Mouse (Mus musculus) MEL (cell line): ENCODE data around the gene Wnt10b.

Source experiments
- CTCF ChIP-seq, 3 experiments: IDR thresholded peaks in 2 of 3; conservative IDR thresholded peaks in 1 of 3; 2 replicates each; pipeline ENCODE4 v1.5.1; 2011 to 2012; ENCODE audit warnings: low read length in 3 of 3, low read depth in 2 of 3, mild to moderate bottlenecking in 2 of 3, improper control_type of control experiment in 1 of 3, inconsistent platforms in 1 of 3, mixed read lengths in 1 of 3, moderate library complexity in 1 of 3; ENCODE audit not compliant: control insufficient read depth in 1 of 3, insufficient read depth in 1 of 3, poor library complexity in 1 of 3, severe bottlenecking in 1 of 3
- E2F4 ChIP-seq: IDR thresholded peaks from 2 replicates; pipeline ENCODE4 v1.6.1; 2011; ENCODE audit warnings: low read depth, low read length, improper control_type of control experiment, borderline replicate concordance
- ETS1 ChIP-seq: IDR thresholded peaks from 2 replicates; pipeline ENCODE4 v1.6.1; 2012; ENCODE audit warnings: low read depth, mild to moderate bottlenecking, inconsistent platforms, low read length, improper control_type of control experiment, moderate library complexity
- HCFC1 ChIP-seq: IDR thresholded peaks from 2 replicates; pipeline ENCODE4 v1.6.1; 2012; ENCODE audit warnings: low read depth, mild to moderate bottlenecking, inconsistent platforms, low read length, improper control_type of control experiment, moderate library complexity
- MAFK ChIP-seq: IDR thresholded peaks from 2 replicates; pipeline ENCODE4 v1.6.1; 2011; ENCODE audit warnings: low read depth, mild to moderate bottlenecking, low read length, improper control_type of control experiment, borderline replicate concordance
- RAD21 ChIP-seq: IDR thresholded peaks from 2 replicates; pipeline ENCODE4 v1.6.1; 2011; ENCODE audit warnings: mild to moderate bottlenecking, low read depth, low read length, improper control_type of control experiment

GRCm38 (mm10) chr15:98729791-98730545 is 48.0 kb downstream of the Wnt10b start:
- TF ChIP-seq HCFC1 (no peak), CTCF (IDR thresholded peaks at IDR 0.05 in 2 of 3, conservative IDR thresholded peaks at IDR 0.05 in 1 of 3; ENCODE audit: control insufficient read depth in 1 of 3, insufficient read depth in 1 of 3, low read depth in 2 of 3, low read length in 3 of 3, poor library complexity in 1 of 3, severe bottlenecking in 1 of 3) (no peak), RAD21 (no peak), ETS1 (no peak), E2F4 (no peak), MAFK (no peak)
